Mouse (Mus musculus) stomach, embryonic 14.5 days (tissue): ENCODE measurements around the gene Trp53i13. TPM values are rescaled to one million over a fixed set of nuclear protein-coding genes. Genes with fewer than 3 reads are reported as not detected.

Source experiments
- ATAC-seq: fragments of 200-750 bp; cut with Nextera tagmentation; 2 replicates; pipeline ENCODE4 v1.8.0; 2017; ENCODE audit warnings: low read depth, moderate TSS enrichment; ENCODE audit not compliant: insufficient number of reproducible peaks, insufficient read depth, low FRiP score
- H3K27ac ChIP-seq: fragments of 300-500 bp; sonication (generic); 2 replicates; pipeline ENCODE4 v1.5.1; 2014; ENCODE audit warnings: mild to moderate bottlenecking, low read length, moderate library complexity, mixed read lengths
- H3K27me3 ChIP-seq: fragments of 300-500 bp; sonication (generic); 2 replicates; pipeline ENCODE4 v1.6.1; 2014; ENCODE audit warnings: low read length, control low read depth, mixed read lengths; ENCODE audit not compliant: control insufficient read depth, insufficient read depth
- H3K36me3 ChIP-seq: fragments of 300-500 bp; sonication (generic); 2 replicates; pipeline ENCODE4 v1.6.1; 2014; ENCODE audit warnings: mild to moderate bottlenecking, control low read depth, low read length, moderate library complexity, mixed read lengths; ENCODE audit not compliant: control insufficient read depth, insufficient read depth
- H3K4me1 ChIP-seq: fragments of 300-500 bp; sonication (generic); 2 replicates; pipeline ENCODE4 v1.6.1; 2014; ENCODE audit warnings: low read length, control low read depth, mixed read lengths; ENCODE audit not compliant: control insufficient read depth, insufficient read depth
- H3K4me2 ChIP-seq: fragments of 300-500 bp; sonication (generic); replicated peaks from 2 replicates; pipeline ENCODE4 v1.6.1; 2014; ENCODE audit warnings: low read depth, low read length, control low read depth
- H3K4me3 ChIP-seq: fragments of 300-500 bp; sonication (generic); 2 replicates; pipeline ENCODE4 v1.5.1; 2014; ENCODE audit warnings: low read depth, low read length, control low read depth
- H3K9ac ChIP-seq: fragments of 300-500 bp; sonication (generic); replicated peaks from 2 replicates; pipeline ENCODE4 v1.6.1; 2014; ENCODE audit warnings: low read depth, mild to moderate bottlenecking, control low read depth, low read length, moderate library complexity, mixed read lengths
- H3K9me3 ChIP-seq: fragments of 300-500 bp; sonication (generic); 2 replicates; pipeline ENCODE4 v1.6.1; 2016; ENCODE audit warnings: low read depth, low read length, control low read depth; ENCODE audit not compliant: control insufficient read depth
- WGBS: fragments of 180-500 bp; shearing (Covaris S2); extraction: QIAGEN DNeasy Blood & Tissue Kit; methylation state at CpG from one replicate; pipeline ENCODE4 v1.1.7; 2014; 5-methylcytosine and 5-hydroxymethylcytosine counted together
- polyA plus RNA-seq: library from polyadenylated mRNA; unstranded; fragments of >200 nt; fragmentation: Nextera tagmentation; extraction: Ambion mirVana; gene quantifications from 2 replicates; pipeline ENCODE4 v1.2.1, GENCODE M21; 2014

Gene Trp53i13
- polyA plus RNA-seq, 1 experiment from 2014 or later: 38.7 TPM

DNA sequence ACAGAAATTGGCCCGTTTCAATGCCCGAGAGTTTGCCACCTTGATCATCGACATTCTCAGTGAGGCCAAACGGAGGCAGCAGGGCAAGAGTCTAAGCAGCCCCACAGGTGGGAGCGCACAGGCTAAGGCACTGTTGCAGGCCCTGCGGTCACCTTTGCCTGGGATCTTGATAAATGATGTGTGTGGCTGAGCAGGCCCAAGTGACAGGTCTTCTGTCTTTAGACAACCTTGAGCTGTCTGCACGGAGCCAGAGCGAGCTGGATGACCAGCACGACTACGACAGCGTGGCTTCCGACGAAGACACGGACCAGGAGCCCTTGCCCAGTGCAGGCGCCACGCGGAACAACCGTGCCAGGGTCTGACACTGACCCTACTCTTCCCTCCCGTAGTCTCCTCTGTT is 11.4 kb downstream of the Trp53i13 start:
- no peak for ATAC-seq
- Histone ChIP-seq H3K9ac (no peak overlapping the region), H3K36me3 (peaks cover 67% of the 10 kb centered on the region), H3K27me3 (no peaks in the 10 kb centered on the region), H3K4me1 (peaks cover 5% of the 10 kb centered on the region; the same call in 1 of the 2 replicates), H3K4me3 (no peak overlapping the region), H3K9me3 (no peaks in the 10 kb centered on the region), H3K4me2 (no peak overlapping the region), H3K27ac (no peak overlapping the region)
- WGBS: 94% methylated on average over 19 of the region's 19 CpGs

DNA sequence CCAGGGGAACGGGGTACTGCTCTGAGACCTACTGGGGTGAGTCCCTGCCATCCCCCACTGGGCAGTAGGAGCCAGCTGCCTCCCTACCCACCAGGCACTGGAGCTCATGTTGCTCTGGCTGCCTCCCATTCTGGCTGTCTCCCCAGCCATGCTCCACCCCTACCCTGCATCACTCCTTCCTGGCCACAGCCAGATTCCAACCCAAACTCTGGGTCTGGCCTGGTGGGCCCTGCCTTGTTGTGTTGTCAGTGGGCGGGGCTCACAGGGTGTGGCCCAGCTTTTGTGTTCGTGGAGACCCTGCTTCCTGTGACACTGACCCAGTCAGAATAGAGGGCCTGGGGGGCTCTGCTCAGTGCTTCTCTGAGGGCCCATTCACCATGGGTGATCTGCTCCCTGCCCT is 12.3 kb downstream of the Trp53i13 start:
- H3K4me1 ChIP-seq: peaks cover 4% of the 10 kb centered on the region; the same call in 1 of the 2 replicates
- no peaks in the 10 kb centered on the region for H3K9me3 ChIP-seq
- H3K9ac ChIP-seq: no peak overlapping the region
- ATAC-seq: no peak
- peaks cover 70% of the 10 kb centered on the region for H3K36me3 ChIP-seq
- H3K4me3 ChIP-seq: no peak overlapping the region
- H3K4me2 ChIP-seq: no peak overlapping the region
- H3K27ac ChIP-seq: no peak overlapping the region
- 62% methylated on average over 3 of the region's 3 CpGs for WGBS
- no peaks in the 10 kb centered on the region for H3K27me3 ChIP-seq

DNA sequence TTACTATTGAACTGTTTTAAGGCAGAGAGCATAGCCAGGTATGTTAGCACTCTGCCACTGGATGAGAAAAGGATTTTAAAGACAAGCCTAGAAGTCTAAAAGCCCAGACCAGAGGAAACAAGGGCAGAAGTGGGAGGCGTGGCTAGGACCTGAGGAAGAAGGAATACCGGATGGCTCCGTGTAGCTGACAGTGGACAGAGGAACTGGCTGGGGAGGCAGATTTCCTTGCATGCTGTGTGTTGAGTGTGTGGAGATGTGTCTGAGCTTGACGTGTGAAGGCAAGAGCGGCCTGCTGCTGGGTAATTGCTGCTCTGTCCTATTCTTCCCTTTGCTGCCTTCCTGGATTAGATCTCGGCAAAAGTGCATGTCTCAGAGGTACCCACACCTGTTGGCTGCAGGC is 13.3 kb downstream of the Trp53i13 start:
- H3K36me3 ChIP-seq: peaks cover 66% of the 10 kb centered on the region
- no peak for ATAC-seq
- 76% methylated on average over 6 of the region's 6 CpGs for WGBS
- H3K9me3 ChIP-seq: no peaks in the 10 kb centered on the region
- peaks cover 5% of the 10 kb centered on the region for H3K4me1 ChIP-seq
- no peak overlapping the region for H3K4me2 ChIP-seq
- H3K27me3 ChIP-seq: no peaks in the 10 kb centered on the region
- H3K9ac ChIP-seq: no peak overlapping the region
- no peak overlapping the region for H3K27ac ChIP-seq
- no peak overlapping the region for H3K4me3 ChIP-seq

DNA sequence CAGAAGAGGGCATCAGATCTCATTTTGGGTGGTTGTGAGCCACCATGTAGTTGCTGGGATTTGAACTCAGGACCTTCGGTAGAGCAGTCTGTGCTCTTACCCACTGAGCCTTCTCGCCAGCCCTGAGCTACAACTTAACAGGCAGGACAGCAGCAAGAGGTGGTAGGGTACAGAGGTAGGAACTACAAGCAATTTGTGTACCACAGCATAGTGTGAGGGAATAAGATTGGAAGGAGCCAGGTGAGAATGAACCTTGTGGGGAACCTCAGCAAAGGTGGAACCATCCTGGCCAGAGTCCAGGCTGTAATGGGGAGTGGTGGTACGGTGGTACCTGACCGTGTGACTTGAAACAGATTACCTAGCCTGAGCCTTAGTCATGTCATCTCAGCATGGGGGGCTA is 13.8 kb downstream of the Trp53i13 start:
- H3K4me3 ChIP-seq: no peak overlapping the region
- ATAC-seq: no peak

DNA sequence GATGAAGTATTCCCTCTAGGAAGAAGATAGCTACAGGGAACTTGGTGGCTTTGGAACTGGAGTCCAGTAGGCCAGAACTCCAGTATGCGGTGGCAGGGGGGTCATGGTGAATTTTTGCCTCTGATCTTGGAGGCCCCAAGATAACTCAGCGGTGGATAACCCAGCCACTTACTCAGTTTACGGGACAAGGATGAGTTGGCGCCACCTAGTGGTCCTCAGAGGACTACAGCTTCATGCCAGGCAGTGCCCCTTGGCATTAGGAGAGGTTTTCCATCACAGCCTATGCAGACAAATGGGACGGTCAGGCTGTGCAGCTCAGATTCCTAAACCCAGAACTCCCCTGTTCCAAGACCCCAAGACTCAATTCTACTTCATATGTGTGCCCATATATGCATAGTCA is 14.4 kb downstream of the Trp53i13 start:
- peaks cover 56% of the 10 kb centered on the region for H3K36me3 ChIP-seq
- H3K27ac ChIP-seq: no peak overlapping the region
- 26% methylated on average over 5 of the region's 5 CpGs for WGBS

More for the DNA sequence above, 13.8 kb downstream of the Trp53i13 start:
- 93% methylated on average over 4 of the region's 4 CpGs for WGBS
- no peak overlapping the region for H3K27ac ChIP-seq
- H3K36me3 ChIP-seq: peaks cover 62% of the 10 kb centered on the region
- no peaks in the 10 kb centered on the region for H3K9me3 ChIP-seq
- no peaks in the 10 kb centered on the region for H3K27me3 ChIP-seq
- peaks cover 9% of the 10 kb centered on the region for H3K4me1 ChIP-seq
- H3K4me2 ChIP-seq: no peak overlapping the region
- H3K9ac ChIP-seq: no peak overlapping the region

DNA sequence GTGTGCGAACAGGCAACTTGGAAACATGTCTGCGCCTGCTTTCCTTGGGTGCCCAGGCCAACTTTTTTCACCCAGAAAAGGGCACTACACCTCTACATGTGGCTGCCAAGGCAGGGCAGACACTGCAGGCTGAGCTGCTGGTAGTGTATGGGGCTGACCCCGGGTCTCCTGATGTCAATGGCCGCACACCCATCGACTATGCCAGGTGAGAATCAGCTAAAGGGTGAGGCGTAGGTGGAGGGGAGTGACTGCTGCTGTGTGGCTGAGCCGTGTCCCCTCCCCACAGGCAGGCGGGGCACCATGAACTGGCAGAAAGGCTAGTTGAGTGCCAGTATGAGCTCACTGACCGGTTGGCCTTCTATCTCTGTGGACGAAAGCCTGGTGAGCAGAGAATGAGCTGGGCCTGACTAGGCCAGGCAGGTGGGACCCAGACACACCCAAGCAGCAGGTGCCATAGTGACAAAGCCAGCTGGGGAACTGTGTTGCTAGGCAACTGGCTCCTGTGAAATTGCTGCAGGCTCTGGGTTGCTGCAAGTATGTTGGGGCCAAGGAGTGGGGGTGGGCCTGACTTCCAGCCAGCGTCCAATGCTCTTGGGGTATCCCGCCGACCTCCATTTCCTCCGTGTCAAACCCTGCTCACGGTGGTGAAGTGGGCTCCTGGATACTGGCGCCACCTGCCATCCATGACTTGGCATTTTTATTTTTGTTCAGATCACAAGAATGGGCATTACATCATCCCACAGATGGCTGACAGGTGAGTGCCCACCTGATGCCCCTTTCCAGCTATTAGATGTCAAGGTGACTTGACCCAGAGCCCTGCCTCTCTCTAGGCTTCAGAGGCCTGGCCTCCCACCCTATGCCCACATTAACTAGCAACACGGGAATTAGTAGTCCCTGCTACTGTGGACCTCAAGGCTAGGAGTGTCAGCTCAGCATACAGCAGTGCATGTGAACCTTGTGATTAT is 15.1 kb downstream of the Trp53i13 start:
- 70% methylated on average over 17 of the region's 17 CpGs for WGBS
- H3K36me3 ChIP-seq: peaks cover 50% of the 10 kb centered on the region
- H3K27me3 ChIP-seq: no peaks in the 10 kb centered on the region
- no peak; the same call in 1 of the 2 replicates for ATAC-seq
- no peak overlapping the region for H3K4me3 ChIP-seq
- peaks cover 16% of the 10 kb centered on the region for H3K4me1 ChIP-seq
- no peaks in the 10 kb centered on the region for H3K9me3 ChIP-seq
- H3K4me2 ChIP-seq: no peak overlapping the region
- no peak overlapping the region for H3K9ac ChIP-seq
- no peak overlapping the region for H3K27ac ChIP-seq

More for the DNA sequence above, 14.4 kb downstream of the Trp53i13 start:
- Histone ChIP-seq H3K4me2 (no peak overlapping the region), H3K9ac (no peak overlapping the region), H3K27me3 (no peaks in the 10 kb centered on the region), H3K4me1 (peaks cover 12% of the 10 kb centered on the region), H3K4me3 (no peak overlapping the region), H3K9me3 (no peaks in the 10 kb centered on the region)
- ATAC-seq: no peak

DNA sequence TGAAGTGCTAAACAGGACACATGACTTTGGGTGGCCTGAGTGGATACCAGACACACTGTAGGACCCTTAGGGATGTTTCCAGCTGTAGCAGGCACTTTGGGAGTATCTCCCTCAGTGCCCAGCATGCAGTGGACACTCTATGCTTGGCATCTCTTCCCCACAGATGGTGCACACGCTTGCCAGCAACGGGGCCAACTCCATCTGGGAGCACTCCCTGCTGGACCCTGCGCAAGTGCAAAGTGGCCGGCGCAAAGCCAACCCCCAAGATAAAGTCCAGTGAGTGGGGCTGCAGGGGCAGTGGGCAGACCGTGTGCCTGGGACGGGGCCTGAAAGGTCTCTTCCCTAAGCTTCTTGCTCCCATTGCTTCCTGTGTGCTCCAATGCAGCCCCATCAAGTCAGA is 16.4 kb downstream of the Trp53i13 start:
- Histone ChIP-seq H3K36me3 (peaks cover 37% of the 10 kb centered on the region), H3K9ac (no peak overlapping the region), H3K4me3 (no peak overlapping the region), H3K4me1 (peaks cover 28% of the 10 kb centered on the region), H3K4me2 (no peak overlapping the region), H3K9me3 (no peaks in the 10 kb centered on the region), H3K27ac (no peak overlapping the region), H3K27me3 (no peaks in the 10 kb centered on the region)
- 83% methylated on average over 7 of the region's 7 CpGs for WGBS
- ATAC-seq: no peak

DNA sequence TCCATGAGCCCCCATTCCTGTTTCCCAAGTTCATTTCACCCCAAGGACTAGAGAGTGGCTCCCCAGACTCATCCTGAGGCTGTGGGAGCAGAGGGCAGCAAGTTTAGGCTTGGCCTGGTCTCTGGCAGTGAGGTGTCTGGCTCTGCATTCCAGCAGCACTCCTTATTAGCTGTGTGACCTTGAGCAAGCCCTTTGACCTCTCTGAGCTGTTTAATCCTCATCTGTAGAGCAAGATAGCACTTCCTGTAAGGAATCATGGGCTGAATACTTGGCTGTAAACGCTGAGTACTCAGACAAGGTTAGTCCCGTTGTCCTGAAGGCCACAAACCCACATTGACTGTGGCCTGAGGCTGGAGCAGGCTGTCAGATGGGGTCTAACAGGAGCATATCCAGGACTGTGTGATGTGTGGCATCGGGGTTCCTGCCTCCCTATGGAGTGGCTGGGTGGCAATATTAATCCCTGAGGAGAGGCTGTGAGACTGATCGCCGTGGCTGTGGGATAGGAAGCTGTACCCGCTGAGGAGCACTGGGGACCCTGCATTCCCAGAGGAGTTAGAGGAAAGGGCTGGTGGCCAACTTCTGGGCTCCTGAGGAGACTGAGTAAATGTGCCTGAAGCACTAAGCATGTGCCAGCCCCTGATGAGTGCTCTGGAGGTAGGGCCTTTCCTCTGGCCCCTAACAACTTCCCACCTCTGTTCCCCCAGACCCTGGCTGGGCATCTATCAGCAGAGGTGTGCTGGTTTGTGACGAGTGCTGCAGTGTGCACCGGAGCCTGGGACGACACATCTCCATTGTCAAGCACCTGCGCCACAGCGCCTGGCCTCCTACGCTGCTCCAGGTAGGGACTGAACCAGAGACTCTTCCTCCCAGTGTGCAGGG is 17.3 kb downstream of the Trp53i13 start:
- H3K4me1 ChIP-seq: peaks cover 31% of the 10 kb centered on the region
- 78% methylated on average over 12 of the region's 12 CpGs for WGBS
- no peaks in the 10 kb centered on the region for H3K9me3 ChIP-seq
- no peak overlapping the region for H3K9ac ChIP-seq
- H3K36me3 ChIP-seq: peaks cover 32% of the 10 kb centered on the region
- H3K27ac ChIP-seq: peak overlapping the region; percentile 44; the same call in 1 of the 2 replicates
- no peak overlapping the region for H3K4me2 ChIP-seq
- no peak overlapping the region for H3K4me3 ChIP-seq
- no peaks in the 10 kb centered on the region for H3K27me3 ChIP-seq
- ATAC-seq: no peak
